Mouse (Mus musculus) right cerebral cortex, adult 18-20 months (tissue): ENCODE data around the gene Tmem129.
A peak's percentile ranks its signal among the peaks of the same experiment; 100 is the strongest.

Experiments
- DNase-seq: peaks from one replicate; pipeline ENCODE4 v3.0.0; 2022; ENCODE audit warnings: mixed read lengths

The Tmem129 gene

DNA sequence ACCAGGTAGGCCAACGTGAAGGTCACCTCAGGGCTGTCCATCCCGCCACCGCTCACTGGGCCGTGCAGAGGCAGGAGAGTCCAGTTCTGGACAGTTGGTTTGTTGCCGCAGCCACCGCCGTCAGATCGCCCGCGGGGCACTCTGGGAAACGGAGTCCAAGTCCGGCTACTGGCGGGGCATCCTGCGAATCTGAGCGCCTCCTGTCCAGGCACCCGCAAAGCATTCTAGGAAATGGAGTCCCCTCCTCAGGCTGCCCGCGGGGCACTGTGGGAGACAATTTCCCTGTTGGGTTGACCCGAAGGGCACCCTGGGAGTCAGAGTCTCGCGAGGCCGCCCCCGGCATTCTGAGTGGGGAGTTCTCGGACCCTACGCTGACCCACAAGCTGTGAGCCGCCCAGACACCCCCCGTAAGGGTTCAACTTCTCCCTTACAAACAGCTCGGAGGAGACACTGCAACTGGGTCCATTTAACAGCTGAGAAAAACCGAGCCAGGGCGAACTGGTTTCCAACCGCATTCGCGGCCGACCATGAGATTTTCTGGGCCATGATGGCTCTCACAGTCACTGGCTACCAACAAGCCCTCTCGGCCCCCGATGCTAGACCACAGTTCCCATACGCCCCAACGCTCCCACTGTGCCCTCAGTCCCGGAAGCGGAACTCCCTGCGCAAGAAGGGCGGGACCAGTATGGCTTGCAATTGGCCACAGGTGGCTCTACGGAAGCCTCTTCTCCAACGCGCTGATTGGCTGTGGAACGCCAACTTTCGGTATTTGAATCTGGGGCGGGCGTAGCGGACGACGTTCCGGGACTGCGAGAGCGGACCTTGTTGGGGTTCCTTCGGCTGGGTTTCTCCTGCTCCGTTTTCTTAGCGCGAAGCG lies at the start of gene Tmem129, which contains the start of gene Tacc3:
TSS of gene Tmem129 (minus strand) at position 630 of the 877 bp plus-strand sequence.
TSS of gene Tacc3 (plus strand) at position 342 of the 877 bp plus-strand sequence.
- peak; percentile 100 for DNase-seq

DNA sequence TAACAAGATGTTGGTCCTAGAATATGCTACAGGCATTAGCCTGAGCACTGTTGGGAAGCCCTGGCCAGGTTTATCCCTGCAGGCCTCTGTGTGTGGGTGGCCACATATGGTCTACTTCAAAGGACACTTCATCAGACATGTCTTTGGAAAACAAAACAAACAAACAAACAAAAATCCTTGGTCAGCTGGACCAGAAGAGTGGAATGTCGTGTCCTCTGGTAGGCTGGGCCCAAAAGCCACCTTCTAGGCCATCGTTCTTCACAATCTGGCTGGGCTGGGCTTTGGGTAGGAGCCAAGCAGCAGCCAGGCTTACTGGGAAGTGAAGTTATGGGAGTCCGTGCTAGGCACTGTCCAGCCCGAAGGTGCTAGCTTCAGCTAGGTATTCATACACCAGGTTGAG lies 48.9 kb upstream of the Tmem129 start:
- no peak for DNase-seq

DNA sequence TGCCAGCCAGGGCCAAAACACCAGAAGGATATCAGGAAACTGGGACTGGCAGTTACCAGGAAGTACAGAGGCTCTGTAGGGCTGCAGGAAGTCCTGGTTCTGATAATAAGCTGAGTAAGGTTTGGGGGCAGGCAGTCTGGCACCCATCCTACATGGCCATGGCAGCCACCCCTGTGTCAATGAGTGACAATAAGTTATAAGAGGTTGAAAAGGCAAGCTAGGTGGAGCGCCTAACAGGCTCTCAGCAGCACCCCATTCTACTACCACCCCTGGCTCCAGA lies 48.1 kb upstream of the Tmem129 start:
- no peak for DNase-seq

DNA sequence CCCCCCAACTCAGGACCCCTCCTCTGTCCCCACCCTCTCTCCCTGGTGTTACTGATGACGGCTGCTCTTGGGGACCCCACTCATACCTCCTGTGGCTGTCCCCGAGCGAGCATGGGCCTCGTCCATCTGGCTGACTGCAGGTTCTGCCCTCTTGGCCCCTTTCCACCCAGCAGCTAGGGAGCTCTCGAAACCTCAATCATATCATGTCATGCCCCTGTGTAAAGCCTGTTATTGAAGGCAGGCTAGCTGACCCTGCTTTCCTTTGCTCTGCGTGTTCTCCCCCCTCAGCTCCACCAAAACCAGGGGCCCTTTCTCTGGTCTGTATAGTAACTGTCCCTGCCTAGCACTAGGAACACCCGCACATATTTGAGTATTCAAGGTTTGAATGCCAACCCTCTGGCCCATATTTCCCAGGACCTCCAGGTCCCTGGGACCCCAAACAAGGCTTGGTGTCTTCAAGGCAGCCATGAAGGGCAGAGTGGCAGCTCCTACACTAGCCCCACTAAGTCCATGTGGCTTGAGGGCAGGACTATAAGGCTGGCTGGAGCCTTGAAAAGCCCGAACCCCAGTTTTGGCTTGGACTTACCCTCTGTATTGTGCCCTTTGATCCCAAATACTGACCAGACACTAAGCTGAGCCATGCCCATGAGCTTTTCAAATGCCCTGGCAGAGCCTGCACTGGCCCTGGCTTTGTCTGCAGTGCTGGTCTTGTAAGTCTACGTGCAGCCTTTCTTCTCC lies 47.6 kb upstream of the Tmem129 start:
- DNase-seq: peak; percentile 33

DNA sequence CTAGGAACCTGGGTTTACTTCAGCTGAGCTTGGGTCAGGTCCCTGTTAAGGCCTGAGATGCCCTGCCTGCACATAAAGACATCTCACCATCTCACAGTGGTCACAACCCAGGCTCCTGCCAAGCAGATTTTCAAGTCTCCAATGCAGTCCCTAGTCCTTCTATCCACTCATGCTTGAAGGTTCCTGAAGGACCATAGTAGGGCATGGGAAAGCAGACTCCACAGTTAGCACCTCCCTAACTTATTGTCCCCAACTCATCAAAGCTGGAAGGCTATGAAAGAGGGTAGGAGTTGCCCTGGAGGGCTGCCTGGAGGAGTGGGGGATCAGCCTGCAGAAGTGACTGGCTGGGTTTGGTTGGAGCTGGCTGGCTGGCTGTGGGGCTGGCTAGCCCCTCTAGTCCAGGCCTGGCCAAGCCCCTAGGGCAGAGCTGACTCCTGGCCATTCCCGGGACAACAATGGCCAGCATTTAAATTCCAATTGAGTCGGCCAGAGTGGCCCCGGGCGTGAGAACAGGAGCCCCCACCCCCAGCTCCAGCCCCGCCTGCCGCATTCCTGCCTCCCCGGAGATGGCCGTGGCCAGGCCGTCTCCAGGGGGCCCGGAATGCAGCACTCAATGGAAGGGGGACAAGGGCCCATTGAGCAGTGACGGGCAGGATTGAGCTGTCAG lies 46.9 kb upstream of the Tmem129 start:
- peak; percentile 53 for DNase-seq

DNA sequence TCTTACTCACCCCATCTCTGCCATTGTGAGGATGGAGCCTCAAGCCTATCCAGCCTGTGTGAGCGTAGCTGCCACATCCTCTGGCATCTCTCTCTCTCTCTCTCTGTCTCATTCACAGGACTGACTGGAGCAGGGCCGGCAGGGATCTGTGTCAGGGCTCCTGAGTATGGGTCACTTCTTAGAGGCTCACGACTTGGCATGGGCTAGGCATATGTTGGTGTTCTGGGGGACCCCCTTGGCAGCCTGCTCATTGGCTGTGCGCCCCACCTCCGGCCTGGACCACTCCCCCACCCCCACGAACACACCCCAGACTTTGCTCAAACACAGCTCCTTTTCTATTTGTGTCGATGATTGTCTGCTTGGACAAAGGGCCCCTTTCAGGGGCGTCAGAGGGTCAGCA lies 45.8 kb upstream of the Tmem129 start:
- no peak for DNase-seq

DNA sequence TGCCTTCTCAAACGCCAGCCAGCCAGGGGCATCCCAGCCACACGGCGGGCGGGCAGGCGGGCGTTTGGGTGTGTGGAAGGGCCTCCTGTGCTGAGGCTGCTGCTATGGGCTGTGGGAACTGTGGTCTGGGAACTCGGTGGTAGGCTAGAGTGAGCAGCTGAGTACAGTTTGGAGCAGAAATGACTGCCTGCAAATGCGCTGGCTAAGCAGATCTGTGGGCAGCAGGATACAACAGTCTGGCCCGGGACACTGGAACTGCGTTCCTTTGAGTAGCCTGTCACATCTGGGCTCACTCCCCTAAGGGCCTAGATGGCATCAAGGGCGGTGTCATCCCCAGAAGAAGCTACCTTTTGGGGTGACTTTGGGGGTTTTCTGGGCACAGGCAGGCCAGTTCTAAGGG lies 43.6 kb upstream of the Tmem129 start:
- no peak for DNase-seq

DNA sequence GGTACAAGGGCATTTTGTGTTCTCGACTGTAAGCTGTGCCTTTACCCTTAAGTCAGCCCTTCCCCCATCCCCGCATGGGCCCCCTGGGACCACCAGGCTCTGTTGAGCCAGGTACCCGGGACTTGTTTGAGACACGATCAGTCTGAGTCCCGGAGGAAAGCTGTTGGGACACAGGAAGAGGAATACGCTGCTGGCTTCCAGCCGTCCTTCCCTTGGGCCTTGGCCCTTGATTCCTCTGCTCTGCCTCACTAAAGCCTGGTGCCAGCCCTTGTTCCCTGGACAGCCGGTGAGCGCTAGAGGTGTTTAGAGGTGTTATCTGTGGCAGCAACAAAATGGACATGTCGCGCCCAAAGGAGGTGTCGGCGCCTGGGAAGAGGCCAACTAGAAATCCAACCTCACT lies 41.8 kb upstream of the Tmem129 start:
- DNase-seq: no peak

DNA sequence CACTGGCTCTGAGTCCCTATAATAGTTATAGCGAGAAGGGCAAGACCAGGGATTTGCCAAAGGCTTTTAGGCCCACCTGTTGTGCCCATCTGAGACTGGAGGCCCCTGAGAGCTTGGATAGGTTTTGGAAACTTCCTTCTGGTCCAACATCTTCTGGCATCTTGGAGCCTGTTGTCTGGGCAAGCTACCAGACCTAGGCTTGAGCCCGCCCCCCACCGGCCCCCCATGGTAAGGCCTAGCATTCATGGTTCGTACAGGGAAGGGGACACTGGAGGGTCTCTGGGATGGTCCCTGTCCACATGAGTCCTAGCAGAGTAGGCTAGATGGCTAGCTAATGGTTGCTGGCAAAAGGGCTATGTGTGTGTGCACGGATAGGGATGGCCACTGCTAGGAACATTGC lies 40.5 kb upstream of the Tmem129 start:
- no peak for DNase-seq

DNA sequence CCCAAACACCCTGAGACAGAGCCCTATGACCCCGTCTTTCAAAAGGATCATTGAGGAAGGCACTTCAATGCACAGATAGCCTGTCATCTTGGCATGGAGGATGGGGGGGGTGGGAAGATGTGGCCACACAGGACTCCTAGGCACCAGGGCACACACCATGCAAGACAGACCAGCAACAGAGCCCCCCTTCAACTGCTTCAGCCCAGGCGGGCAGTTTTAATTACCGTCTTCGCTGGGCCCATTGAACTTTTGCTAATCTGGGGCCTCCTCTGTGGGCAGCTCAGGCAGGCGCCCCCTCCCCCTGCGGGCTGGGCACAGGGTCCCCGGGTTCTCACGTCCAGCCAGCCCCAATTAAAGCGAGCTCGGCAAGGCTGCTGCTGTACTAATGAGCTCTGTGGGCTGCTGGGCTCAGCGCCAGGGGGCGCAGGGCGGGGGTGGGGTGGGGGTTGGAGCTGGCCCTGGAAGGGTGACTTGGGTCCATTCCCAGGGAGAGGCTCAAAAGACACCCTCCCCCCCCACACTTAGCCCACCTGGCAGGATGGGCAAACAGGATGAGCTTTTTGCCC lies 39.8 kb upstream of the Tmem129 start:
- DNase-seq: peak; percentile 60

DNA sequence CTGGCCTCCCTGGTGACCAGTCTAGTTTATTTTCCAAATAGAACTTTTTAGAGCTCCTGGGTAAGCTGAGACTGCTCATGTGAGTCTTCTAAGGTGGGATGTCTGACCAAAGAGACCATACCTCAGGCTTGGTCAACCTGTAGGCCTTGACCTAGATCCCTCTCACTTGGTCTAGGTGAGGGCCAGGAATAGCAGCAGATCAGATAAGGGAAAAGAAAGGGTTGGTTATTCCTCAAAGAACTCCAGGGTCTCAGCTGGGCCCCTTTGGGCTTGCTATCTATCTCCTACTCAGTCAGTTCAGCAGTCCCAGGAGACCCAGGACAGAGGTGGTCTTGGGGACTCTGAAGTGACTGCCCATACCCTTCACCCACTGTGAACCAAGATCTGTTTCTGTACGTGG lies 39.3 kb upstream of the Tmem129 start:
- DNase-seq: no peak

DNA sequence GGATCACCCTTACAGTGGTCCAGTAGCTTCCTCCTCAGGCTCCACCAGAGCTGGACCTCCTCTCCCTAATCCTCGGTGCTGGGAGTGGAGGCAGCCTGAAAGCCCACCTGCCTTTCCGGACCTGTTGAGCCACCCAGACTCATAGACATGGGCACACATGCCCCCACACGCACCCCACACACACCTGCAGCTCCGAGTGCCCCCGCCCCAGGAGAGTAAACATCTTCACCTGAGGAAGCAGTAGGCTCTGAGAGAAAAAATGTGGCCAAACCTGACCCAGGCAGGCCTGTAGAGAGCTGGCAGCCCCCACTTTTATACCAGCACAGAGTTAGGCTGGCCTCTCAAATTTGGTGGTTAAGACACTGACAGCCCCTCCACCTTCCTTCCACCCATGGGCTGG lies 38.2 kb upstream of the Tmem129 start:
- DNase-seq: no peak

DNA sequence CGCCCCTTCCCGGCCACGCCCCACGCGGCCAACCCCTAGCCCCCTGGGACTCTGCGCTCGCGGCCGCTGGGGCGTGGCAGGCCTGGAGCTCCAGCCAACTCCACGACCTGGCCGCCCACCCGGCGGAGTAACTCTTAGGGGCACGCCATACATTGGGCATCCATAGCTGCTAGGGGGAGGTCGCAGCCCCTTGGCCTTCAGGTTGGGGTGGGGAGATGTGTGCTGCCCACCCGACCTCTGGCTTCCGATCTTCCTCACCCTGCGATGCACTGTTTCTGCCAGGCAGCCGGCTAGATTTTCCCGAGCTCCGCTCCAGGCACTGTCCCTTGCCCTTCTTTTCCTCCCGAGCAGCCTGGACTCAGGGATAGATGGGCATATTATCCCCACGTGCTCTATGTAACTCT lies 37.5 kb upstream of the Tmem129 start:
- DNase-seq: no peak

DNA sequence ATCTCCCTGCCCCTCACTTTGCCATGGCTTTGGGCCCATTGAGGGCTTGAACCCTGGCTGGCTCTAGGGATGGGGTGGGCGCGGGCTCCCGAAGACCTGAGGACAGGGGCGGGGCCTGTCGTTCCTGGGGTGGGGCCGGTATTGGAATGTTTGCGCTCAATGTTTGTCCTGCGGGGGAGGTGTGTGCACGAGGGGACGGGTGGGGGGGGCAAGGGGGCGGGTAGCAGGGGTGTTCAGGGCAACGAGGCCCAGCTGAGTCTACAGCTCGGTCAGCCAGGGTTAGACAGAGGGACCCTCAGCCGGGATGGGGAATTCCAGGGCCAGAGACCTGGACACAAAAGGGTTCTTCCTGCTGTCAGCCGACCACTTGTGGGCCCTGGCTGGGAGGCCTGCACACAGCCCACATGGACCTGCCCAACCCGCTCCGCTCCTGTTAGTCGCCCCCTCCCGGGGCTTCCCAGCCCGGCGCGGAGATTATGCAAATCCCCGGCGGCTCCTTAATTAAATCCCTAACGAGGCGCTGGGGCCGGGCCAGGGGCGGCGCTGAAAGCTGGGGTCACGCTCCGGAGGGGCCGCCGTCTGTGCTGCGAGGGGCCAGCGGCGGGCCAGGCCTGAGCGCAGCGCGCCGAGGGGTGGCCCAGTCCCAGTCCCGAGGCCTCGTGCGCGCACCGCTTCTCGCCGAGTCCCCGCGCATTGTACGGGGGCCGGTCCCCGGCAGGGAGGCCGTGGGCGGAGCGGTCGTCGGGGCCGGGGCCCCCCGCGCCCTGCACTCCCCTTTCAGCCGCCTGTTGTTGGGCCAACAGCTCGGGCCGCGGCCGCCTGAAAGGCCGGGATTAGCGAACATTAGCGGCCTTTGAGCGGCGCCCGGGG lies 36.9 kb upstream of the Tmem129 start:
- DNase-seq: peak; percentile 44

DNA sequence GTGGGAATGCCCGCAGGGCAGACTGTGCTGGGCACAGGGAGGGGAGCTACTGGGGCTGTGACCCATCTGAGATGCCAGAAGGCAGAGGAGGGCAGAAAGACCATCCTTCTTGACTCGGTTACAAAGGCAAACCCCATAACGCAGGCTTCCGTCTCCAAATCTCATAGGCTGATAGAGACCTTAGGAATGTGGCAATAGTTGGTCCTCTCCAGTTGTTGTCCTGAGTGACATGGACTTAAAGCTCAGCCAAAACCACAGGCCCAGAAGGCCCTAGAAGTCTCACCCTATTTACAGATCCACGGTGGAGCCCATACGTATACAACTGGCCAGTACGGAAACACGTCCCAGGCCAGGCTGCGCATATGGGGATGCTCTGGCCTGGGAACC lies 36.2 kb upstream of the Tmem129 start:
- DNase-seq: no peak

DNA sequence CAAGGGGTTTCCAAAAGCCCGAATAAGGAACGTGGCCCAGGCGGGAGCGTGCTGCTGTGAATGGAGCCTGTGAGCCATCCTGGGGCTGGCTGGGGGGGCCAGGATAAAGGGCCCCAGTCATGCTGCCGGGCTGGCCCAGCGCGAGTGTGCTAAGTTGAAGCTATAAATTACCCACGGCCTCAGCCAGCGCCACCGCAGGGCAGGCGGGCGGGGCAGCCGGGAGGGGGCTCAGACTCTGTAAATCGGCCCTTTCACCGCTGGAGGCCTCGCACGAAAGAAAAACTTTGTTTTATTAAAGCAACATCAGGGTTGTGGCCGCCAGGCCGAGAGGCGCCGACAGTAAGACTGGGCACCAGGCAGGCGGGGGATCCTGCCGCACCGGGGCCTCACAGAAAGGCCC lies 34.2 kb upstream of the Tmem129 start:
- no peak for DNase-seq

DNA sequence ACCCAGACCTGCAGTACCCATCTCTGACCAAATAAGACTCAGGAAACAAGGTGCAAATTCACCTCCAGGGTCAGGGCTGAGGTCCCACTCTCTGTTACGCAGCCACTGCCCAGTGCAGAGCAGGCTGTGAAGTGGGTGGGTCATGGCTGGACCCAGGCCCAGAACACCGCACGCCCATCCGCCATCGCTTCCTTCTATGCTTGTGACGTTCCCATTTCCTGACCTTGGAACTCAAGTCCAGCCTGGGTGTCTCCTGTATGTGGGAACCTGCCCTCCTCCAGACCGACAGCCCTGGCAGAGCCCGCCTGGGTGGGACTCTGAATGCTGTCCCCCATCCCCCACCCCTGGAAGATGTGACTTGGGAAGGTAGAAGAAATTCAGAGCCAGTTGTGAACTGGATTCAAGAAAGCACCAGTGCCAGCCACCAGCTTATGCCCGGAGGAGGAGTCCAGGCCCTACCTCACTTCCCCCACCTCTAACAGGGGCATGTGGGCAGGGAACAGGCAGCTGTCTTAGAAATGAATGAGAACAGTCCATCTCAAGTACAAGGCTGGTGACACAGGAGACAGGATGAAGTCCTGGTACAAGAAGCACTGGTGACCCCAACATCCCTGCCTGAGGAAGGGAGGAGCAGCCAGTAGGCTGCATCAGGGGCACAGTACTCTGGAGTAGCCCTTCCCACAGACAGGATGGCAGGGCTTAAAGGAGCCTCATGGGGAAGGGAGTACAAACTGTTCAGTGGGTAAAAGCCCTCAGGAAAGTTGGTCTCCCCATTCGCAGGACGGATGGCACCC lies 31.8 kb upstream of the Tmem129 start:
- DNase-seq: no peak

DNA sequence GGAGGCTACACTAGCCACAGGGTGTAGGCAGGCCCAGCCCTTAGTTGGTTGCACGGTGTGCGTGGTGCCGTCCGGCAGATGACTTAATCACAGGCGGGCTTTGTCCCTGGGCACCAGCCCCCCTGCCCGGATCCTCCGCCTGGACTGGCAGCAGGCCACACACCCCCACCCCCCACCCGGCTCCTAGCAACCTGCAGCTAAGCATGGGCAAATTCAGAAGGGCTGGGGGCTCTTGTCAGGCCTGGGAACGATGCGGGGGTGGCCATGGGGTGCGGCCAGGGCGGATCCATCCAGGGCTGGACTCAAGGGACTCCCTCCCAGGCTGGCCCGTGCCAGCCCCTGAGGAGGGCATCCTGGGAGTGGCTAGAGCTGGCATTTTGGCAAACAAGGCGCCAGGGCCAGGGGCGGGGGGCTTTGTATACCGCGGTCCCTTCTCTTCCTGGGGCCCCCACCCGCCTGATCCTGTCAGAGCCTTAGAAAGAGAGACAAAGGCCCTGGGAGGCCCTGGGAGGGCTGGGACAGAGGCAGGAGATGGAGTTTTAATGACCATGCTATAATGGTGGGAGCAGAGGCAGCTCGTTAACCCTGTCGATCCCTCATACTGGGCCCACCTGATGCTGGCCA lies 31.1 kb upstream of the Tmem129 start:
- DNase-seq: no peak

DNA sequence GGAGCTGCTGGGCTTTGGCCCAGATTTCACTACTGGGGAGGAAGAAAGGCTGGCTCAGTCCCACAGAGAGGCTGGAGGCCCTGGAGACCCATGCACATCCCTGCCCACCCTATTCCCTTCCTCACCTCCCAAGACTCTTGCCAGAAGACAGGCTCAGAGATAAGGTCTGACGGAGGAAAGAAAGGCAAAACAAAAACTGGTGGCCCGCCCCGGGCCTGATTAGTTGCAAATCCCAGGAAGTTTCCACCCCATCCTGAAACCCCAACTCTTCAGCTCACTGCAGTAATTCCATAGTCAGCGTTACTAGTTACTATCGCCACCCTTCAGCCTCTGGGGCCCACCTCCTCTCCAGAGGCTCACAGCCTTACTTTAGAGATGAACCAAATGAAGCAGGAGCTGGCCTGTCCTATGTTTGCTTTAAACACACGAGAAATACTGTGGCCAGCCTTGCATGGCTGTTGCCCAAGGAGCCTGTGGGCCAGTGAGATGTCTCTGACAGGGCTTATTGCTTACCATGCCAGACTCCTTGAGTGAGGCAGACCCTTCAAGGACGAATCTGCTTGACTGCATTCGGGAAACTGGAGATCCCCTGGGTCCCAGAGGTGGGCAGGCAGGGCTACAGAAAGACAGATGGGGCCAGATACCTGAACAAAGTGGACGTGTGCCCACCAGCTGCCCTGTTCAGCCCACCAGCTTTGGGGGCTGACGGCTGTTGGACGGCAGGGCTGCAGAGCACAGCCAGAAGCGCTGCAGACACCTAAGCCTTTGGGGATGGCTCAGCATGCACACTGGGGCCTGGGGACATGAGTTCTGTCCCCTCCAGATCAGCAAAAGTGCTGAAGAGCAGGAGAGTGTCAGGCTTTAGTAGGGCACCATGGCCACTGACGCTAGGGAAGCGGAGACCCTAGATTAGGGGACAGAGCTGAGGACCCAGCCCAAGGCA lies 30.3 kb upstream of the Tmem129 start:
- DNase-seq: no peak

DNA sequence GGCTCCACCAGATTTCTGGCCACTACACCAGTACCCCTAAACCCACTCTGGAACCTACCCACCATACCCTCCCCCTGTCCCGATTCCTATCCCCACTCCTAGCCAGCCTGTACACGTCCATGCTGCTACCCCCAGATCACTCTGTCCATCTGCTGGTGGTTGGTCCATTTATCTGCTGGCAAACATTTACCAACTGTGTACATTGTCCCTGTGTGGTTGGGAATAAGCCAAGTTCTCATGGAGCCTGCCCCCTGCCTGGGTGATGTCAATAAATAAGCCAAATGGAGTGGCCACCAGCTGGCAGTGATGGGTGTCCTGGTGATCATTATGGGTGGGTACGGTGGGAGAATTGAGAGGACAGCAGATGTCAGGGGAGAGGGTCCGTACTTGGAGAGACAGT lies 28.9 kb upstream of the Tmem129 start:
- no peak for DNase-seq
